Mouse (Mus musculus) kidney, adult 2 months (tissue): ENCODE data around the gene Cbx8.

ENCODE experiments used
- CTCF ChIP-seq: fragments of 200-500 bp; conservative IDR thresholded peaks from 2 replicates; pipeline ENCODE4 v1.5.1; 2011; ENCODE audit warnings: low read depth, mild to moderate bottlenecking, control low read depth, low read length, moderate library complexity, mixed read lengths; ENCODE audit not compliant: insufficient read depth, insufficient read length
- POLR2A ChIP-seq: fragments of 200-500 bp; IDR thresholded peaks from one replicate; pipeline ENCODE4 v1.6.1; 2011; ENCODE audit warnings: low read depth, low read length, control low read depth

DNA sequence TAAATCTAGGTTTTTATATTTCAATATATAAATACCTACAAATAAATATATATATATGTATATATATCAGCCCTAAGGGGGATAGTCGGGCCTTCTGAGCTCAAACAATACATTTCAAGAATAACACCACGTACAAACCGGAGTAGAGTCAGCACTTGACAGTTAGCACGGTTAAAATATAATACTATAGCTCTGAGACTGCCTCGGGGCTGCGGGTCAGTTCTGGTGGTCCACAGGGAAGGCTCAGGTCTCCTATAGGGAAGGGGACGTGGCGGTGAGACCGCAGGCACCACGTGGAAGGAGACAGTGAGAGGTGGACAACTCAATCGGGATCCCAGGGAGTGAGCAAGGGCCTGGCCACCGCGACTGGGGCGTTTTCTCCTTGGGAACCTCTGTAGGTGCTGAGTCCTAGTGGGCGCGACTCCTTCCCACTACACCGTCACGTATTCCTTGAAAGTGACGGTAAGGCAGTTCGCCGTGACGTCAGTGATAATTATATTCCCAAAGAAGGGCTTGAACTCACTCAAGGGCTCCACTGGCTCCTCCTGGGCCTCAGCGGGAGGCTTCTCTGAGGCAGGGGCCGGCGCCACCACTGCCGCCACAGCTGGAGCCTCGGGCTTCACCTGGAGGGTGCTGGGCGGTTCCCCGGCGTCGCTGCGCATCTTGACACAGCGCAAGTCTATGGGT lies 39.8 kb upstream of the Cbx8 start:
- TF ChIP-seq POLR2A (no peak), CTCF (no peak)
